Mouse (Mus musculus) bone marrow macrophage, adult 2 months (primary cell): ENCODE results near the gene Iqce. TPM values are rescaled to one million over a fixed set of nuclear protein-coding genes. Genes with fewer than 3 reads are reported as not detected.
"Not testable (repeated sequence)": the region's sequence is repeated elsewhere in the genome, so short reads cannot be mapped to it uniquely, and the experiment has no call there.

Experiments
- H3K27ac ChIP-seq: 2 replicates; pipeline ENCODE4 v1.5.1; 2012; ENCODE audit warnings: low read depth, low read length; ENCODE audit not compliant: insufficient read depth
- H3K4me1 ChIP-seq: 2 replicates; pipeline ENCODE4 v1.6.1; 2012; ENCODE audit warnings: low read length; ENCODE audit not compliant: control insufficient read depth, insufficient read depth
- H3K4me3 ChIP-seq: 2 replicates; pipeline ENCODE4 v1.5.1; 2012; ENCODE audit warnings: mild to moderate bottlenecking, low read length, moderate library complexity; ENCODE audit not compliant: insufficient read depth
- CTCF ChIP-seq: IDR thresholded peaks from 2 replicates; pipeline ENCODE4 v1.5.1; 2012; ENCODE audit warnings: low read depth, mild to moderate bottlenecking, low read length, moderate library complexity
- POLR2A ChIP-seq: IDR thresholded peaks from 2 replicates; pipeline ENCODE4 v1.6.1; 2012; ENCODE audit warnings: mild to moderate bottlenecking, low read depth, low read length, borderline replicate concordance
- polyA plus RNA-seq: library from polyadenylated mRNA; stranded (reverse); fragments of >200 nt; gene quantifications from 2 replicates; pipeline ENCODE4 v1.2.4, GENCODE M21; 2012; ENCODE audit not compliant: missing spikeins, insufficient read depth, insufficient read length

Gene Iqce
- polyA plus RNA-seq, 1 experiment = 38.3 TPM

DNA sequence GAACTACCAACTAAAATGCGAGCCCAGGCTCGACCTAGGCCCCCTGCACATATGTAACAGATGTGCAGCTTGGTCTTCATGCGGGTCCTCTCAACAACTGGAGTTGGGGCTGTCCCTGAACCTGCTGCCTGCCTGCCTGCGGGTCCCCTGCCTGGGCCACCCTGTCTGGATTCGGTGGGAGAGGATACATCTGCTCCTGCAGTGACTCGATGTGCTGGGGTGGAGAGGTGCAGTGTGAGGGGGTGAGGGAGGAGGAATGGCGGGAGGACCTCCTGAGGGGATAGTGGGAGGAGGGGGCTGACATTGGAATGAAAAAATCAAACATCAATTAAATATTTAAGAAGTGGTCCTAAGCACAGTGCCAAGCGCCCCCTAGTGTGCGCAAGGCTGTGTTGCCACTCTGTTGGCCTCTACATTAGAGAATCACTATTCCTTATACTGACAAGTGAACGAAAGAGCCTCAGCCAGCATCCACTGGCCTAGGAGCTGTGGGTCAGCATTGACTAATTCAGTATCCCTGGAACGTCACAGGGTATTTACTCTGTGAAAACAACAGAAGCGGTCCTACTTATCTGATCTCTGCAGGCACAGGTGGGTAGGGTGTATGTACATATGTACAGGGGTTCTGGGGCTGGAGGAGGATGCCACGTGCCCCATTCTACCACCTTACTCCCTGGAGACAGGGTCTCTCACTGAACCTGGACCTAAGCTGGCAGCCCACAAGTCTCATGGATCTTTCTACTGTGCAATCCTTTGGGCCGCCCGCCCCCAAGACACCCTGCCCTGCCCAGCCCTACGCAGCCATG, 17.6 kb downstream of the Iqce start:
- no peaks in the 10 kb centered on the region for H3K4me1 ChIP-seq
- H3K4me3 ChIP-seq = no peak overlapping the region
- TF ChIP-seq POLR2A (no peak), CTCF (peak; percentile 92)
- no peak overlapping the region for H3K27ac ChIP-seq

DNA sequence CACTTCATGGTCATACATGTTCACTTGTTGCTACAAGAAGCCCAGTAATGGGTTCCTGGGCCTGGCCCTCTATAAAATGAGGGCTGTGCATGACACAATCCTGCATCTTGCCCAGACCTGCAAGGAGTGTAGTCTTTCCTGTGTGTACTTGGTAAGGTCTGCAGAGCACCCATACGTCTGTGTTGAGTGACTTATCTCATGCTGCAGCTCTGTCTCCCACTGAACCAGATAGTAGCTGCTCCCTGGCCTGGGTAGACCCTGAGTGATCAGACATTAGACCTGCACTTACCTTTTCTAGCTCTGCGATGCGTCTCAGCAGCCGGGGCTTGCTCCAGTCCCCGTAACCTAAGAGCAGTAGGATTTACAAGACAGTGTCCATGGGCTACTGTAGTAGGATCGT, 20.1 kb downstream of the Iqce start:
- Histone ChIP-seq H3K27ac (no peak overlapping the region), H3K4me3 (no peak overlapping the region), H3K4me1 (no peaks in the 10 kb centered on the region)
- TF ChIP-seq POLR2A = no peak
- no peak for TF ChIP-seq CTCF

DNA sequence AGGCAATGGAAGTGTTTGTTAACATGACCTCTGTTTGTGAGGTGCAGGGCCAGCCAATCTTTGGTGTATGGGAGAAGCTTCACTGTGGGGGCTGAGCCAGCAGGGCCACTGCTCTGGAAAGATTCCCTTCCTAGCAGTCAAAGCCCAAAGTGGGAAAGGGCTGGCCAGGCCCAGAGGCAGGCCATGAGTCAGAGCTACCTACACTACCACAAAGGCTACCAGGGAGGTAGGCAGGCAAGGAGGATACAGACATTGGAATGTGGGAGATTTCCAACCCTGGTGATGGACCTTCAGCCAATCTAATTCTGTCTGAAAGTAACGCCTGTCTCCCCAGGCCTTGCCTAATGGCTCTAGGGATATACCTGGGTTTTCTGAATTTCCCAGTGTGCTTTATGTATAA, 21.2 kb downstream of the Iqce start:
- H3K27ac ChIP-seq = no peak overlapping the region
- TF ChIP-seq POLR2A (no peak), CTCF (no peak)
- no peak overlapping the region for H3K4me3 ChIP-seq
- H3K4me1 ChIP-seq = no peaks in the 10 kb centered on the region

DNA sequence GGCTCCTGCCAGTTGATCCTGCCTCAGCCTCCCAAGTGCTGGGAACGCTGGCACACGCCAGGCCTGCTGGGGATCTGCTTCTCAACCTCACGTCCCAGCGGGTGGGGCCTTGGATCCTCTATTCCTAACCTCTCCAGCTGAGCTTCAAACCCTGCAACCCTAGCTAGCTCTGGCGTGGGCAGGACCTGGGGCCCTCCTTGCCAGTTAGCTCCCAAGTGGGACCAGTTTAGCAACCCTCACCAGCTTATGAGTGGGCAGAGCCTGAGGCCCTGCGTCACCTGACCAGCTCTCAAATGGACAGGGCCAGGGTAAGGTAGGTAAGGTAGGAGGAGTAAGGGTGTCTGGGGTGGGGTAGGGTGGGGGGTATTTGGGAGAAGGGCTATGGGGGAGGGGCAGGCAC, 22.1 kb downstream of the Iqce start:
- no peak for TF ChIP-seq POLR2A
- TF ChIP-seq CTCF = no peak
- Histone ChIP-seq H3K4me1 (no peaks in the 10 kb centered on the region), H3K4me3 (no peak overlapping the region), H3K27ac (no peak overlapping the region)

DNA sequence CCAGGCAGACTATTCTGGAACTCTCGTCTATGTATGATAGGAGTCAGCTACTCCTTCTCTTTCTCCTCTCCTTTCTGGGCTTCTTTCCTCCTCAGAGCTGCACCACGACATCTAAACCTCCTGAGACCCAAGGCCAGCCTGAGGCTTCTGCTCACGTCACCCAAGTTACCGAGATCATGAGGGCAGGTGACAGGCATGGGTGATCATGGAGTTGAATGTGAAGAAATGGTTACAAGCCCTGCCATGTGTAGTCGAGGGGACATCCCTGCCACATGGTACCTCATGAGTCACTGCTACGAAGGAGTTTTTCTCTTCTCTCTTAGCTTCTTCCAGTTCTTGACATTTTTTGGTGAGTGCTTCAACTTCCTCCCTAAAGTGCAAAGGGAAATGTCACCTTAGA, 25.0 kb downstream of the Iqce start:
- no peaks in the 10 kb centered on the region for H3K4me1 ChIP-seq
- no peak overlapping the region for H3K27ac ChIP-seq
- H3K4me3 ChIP-seq = no peak overlapping the region
- TF ChIP-seq CTCF (no peak), POLR2A (no peak)

DNA sequence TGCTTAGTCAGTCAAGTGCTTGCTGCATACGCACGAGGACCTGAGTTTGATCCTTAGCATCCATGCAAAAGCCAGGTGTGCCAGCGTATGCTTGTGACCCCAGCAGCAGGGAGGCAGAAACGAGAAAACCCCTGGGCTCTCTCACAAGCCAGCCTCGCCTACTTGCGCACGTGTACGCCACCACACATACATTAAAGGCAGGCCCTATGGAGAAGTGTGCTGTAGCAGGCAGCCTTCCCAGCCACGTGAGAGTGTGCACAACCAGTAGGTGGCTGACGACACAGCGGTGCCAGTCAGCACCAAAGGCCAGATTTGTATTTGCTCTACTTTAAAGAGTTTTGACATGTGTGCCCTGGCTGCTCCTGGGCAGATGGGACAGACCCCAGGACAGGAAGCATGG, 26.5 kb downstream of the Iqce start:
- TF ChIP-seq CTCF (no peak), POLR2A (no peak)
- Histone ChIP-seq H3K4me1 (no peaks in the 10 kb centered on the region), H3K27ac (no peak overlapping the region)

DNA sequence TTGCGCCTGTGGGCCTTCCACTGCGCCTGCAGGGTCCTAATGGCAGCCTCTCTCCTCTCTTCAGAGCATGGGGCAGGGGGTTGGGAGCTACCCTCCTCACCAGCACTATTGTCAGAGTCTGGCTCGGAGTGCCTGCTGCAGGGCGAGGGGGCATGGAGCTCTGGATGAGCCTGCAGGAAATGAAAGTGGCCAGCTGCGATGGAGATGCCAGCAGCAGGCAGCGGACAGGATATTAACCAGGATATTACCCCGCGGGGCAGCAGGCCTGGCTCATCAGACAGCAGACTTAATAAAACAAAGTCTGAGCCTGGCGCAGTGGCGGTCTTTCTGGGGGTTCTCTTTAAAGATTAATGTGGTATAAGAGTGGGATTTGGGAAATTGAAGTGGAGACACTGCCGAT, 27.1 kb downstream of the Iqce start:
- no peak overlapping the region for H3K4me3 ChIP-seq
- no peak overlapping the region for H3K27ac ChIP-seq
- H3K4me1 ChIP-seq = no peaks in the 10 kb centered on the region
- TF ChIP-seq POLR2A (no peak), CTCF (no peak)

More for the DNA sequence above, 26.5 kb downstream of the Iqce start:
- H3K4me3 ChIP-seq = no peak overlapping the region

DNA sequence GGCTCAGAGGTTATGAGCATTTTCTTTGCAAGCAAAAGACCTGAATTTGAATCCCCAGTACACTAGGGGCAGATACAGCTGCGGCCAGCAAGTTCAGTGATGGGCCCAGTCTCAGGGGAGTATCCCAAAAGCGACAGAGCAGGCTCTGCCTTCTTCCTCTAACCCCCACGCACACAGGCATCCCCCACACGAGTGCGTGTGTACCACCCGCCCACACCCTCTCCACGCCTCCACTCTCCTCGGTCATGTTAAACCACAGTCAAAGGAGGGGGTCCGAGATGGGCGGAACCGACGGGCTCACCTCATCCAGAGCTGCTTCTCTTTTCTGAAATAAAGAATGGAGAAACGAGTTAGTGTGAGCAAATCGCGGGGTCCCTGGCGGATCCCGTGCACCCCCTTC, 28.1 kb downstream of the Iqce start:
- H3K4me3 ChIP-seq = no peak overlapping the region
- H3K27ac ChIP-seq = no peak overlapping the region
- TF ChIP-seq POLR2A = no peak
- TF ChIP-seq CTCF = no peak
- no peaks in the 10 kb centered on the region for H3K4me1 ChIP-seq

DNA sequence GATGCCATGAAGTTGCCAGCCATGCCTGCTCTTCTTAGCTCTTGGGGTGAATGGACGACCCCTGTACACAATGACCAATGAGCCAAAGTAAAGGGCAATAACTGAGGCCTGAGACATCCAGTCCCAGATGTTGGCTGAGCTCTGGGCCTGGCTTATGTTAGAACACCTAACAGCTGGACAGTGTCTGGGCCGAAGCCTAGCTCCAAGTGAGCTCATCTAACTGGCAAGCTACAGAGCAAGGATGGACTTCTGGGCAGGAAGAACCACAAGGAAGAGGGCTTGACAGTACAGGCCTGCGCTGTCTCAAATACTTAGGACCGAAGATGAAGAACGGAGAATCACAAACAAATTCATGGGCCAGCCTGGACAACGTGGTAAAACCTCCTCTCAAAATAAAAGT, 29.6 kb downstream of the Iqce start:
- H3K4me3 ChIP-seq, H3K27ac ChIP-seq, H3K4me1 ChIP-seq: not testable (repeated sequence)

DNA sequence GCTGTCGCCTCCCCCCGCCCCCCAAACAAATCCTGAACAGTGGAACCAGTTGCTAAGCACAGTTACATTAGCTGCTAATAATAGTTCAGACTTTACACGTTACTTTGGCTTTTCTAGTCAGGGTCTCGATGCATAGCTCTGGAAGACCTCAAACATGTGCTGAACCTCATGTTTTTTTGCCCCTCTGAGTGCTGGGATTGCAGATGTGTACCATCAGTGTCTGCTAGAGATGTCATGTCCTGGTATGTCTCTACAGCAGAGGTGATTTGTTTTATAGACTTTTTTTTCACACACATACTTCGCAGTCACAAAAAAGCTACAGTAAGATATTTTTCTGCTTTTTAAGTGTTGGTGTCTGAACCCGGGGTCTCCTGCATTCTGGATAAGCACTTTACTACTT, 30.1 kb downstream of the Iqce start:
- Histone ChIP-seq H3K27ac (no peak overlapping the region), H3K4me1 (no peaks in the 10 kb centered on the region), H3K4me3 (no peak overlapping the region)
- TF ChIP-seq POLR2A = no peak
- TF ChIP-seq CTCF = no peak

DNA sequence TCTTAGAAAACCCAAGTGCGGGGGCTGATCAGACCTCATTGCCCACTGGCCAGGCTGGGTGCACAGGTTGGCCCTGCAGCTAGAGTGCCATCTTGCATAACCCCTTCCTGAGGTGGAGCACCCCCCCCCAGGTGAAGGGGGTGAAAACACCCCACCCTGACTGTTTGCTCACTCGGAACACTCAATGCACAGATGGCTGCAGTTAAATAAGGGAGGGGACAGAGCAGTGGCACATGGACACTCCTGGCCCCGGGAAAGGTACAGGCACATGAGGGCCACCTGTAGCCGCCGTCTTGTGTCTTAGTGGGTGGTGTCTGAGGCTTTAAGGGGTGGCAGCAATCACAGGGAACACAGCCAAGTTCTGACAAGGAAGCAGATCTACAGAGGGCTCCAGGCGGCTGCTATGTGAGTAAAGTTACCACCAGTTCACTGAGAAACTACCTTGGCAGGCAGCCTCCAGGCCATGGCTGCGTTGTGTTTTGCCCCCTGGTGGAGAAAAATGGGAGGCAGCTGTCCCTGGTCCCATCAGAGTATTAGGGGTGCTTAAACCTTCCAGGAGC, 38.5 kb downstream of the Iqce start:
- TF ChIP-seq POLR2A = no peak
- TF ChIP-seq CTCF = peak; percentile 45; the same call in 1 of the 2 replicates
- H3K4me3 ChIP-seq = no peak overlapping the region
- H3K27ac ChIP-seq = no peak overlapping the region
- H3K4me1 ChIP-seq = peaks cover 15% of the 10 kb centered on the region
